Mouse (Mus musculus) erythroblast, embryonic 14.5 days (primary cell): ENCODE data around the gene Invs.
"Not testable (repeated sequence)": the region's sequence is repeated elsewhere in the genome, so short reads cannot be mapped to it uniquely, and the experiment has no call there.

Source experiments
- GATA1 ChIP-seq: IDR thresholded peaks from 2 replicates; pipeline ENCODE4 v1.6.1; 2012; ENCODE audit warnings: low read length, inconsistent platforms, mixed read lengths
- TAL1 ChIP-seq: IDR thresholded peaks from 3 replicates; pipeline ENCODE4 v1.6.1; 2012; ENCODE audit warnings: low read length, inconsistent platforms, mixed read lengths

GRCm38 (mm10) chr4:48405724-48406491 lies 126.3 kb downstream of the Invs start:
- not testable (repeated sequence) for TF ChIP-seq GATA1, TAL1
